Mouse (Mus musculus) intestine, embryonic 16.5 days (tissue): ENCODE measurements around the gene Rcor2. TPM values are rescaled to one million over a fixed set of nuclear protein-coding genes. Genes with fewer than 3 reads are reported as not detected.

Experiments used
- ATAC-seq: fragments of 200-750 bp; cut with Nextera tagmentation; 2 replicates; pipeline ENCODE4 v1.8.0; 2017; ENCODE audit warnings: moderate TSS enrichment, moderate library complexity
- H3K27ac ChIP-seq: fragments of 300-500 bp; sonication (generic); 2 replicates; pipeline ENCODE4 v1.5.1; 2014; ENCODE audit warnings: mild to moderate bottlenecking, low read length
- H3K27me3 ChIP-seq: fragments of 300-500 bp; sonication (generic); replicated peaks from 2 replicates; pipeline ENCODE4 v1.6.1; 2014; ENCODE audit warnings: low read length, control low read depth, mixed read lengths; ENCODE audit not compliant: control insufficient read depth, insufficient read depth
- H3K36me3 ChIP-seq: fragments of 300-500 bp; sonication (generic); 2 replicates; pipeline ENCODE4 v1.6.1; 2014; ENCODE audit warnings: low read length, control low read depth; ENCODE audit not compliant: control insufficient read depth, insufficient read depth
- H3K4me1 ChIP-seq: fragments of 300-500 bp; sonication (generic); 2 replicates; pipeline ENCODE4 v1.6.1; 2014; ENCODE audit warnings: low read length, control low read depth, mixed read lengths; ENCODE audit not compliant: control insufficient read depth, insufficient read depth
- H3K4me2 ChIP-seq: fragments of 300-500 bp; sonication (generic); 2 replicates; pipeline ENCODE4 v1.6.1; 2014; ENCODE audit warnings: low read depth, low read length, control low read depth
- H3K4me3 ChIP-seq: fragments of 300-500 bp; sonication (generic); 2 replicates; pipeline ENCODE4 v1.5.1; 2014; ENCODE audit warnings: mild to moderate bottlenecking, low read length
- H3K9ac ChIP-seq: fragments of 300-500 bp; sonication (generic); 2 replicates; pipeline ENCODE4 v1.6.1; 2014; ENCODE audit warnings: low read depth, low read length
- H3K9me3 ChIP-seq: fragments of 300-500 bp; sonication (generic); 2 replicates; pipeline ENCODE4 v1.6.1; 2016; ENCODE audit warnings: low read length, control low read depth; ENCODE audit not compliant: control insufficient read depth
- WGBS: fragments of 180-500 bp; shearing (Covaris S2); extraction: QIAGEN DNeasy Blood & Tissue Kit; methylation state at CpG from one replicate; pipeline ENCODE4 v1.1.7; 2014; 5-methylcytosine and 5-hydroxymethylcytosine counted together
- polyA plus RNA-seq: library from polyadenylated mRNA; unstranded; fragments of >200 nt; fragmentation: Nextera tagmentation; extraction: Ambion mirVana; gene quantifications from 2 replicates; pipeline ENCODE4 v1.2.1, GENCODE M21; 2015

The Rcor2 gene
- polyA plus RNA-seq, 1 experiment from 2014 or later = 9.0 TPM

- WGBS = 90% methylated on average over 3 of the region's 3 CpGs
- H3K9ac ChIP-seq = no peak overlapping the region
- no peaks in the 10 kb centered on the region for H3K9me3 ChIP-seq
- no peak overlapping the region for H3K4me2 ChIP-seq
- H3K4me3 ChIP-seq = no peak overlapping the region
- H3K27me3 ChIP-seq = no peaks in the 10 kb centered on the region
- no peaks in the 10 kb centered on the region for H3K36me3 ChIP-seq
- ATAC-seq = no peak
- peaks cover 29% of the 10 kb centered on the region for H3K4me1 ChIP-seq
- no peak overlapping the region for H3K27ac ChIP-seq
Measured at GRCm38 (mm10) chr19:7261964-7262363, 5.2 kb upstream of the Rcor2 start.

- Histone ChIP-seq H3K4me2 (no peak overlapping the region), H3K4me3 (no peak overlapping the region), H3K27me3 (no peaks in the 10 kb centered on the region), H3K9me3 (no peaks in the 10 kb centered on the region), H3K27ac (no peak overlapping the region), H3K9ac (no peak overlapping the region), H3K36me3 (no peaks in the 10 kb centered on the region), H3K4me1 (peaks cover 35% of the 10 kb centered on the region)
- 85% methylated on average over 1 of the region's 1 CpGs for WGBS
- ATAC-seq = no peak
Measured at GRCm38 (mm10) chr19:7262592-7262991, 4.5 kb upstream of the Rcor2 start.

DNA sequence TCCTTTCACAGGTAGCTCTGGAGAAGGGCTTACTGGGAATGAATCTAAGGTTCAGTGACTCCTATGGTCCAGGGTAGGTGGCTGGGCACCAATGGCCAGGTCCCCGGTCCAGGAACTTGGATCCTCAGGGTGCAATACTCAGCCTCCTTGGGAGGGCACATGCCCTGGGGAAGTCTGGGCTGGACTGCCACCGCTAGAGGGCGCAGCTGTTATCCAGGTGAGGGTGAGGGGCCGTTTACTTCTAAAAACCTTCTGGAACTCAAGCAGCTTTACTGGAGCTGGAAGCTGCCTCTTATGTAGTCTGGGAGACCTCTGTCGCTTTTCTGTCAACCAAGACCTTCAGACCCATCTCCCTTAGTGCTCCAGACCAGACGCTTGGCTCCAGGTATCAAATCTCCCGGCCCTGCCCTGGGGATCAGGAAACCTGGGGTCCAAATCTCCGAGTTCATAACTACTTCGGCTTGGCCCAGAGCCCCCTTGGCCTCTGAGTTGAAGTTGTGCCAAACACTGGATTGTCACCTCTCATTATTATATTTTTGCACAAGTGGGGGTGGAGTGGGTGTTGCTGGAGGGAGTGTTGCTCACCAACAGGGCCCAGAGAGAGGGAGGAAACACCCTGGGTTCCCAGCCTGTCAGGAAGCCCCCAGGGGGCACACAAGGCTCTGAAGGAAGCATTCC, 2.9 kb upstream of the Rcor2 start:
- WGBS = 22% methylated on average over 9 of the region's 9 CpGs
- H3K4me2 ChIP-seq = no peak overlapping the region; the same call in 1 of the 2 replicates
- no peak for ATAC-seq
- H3K27me3 ChIP-seq = no peaks in the 10 kb centered on the region
- no peak overlapping the region for H3K4me3 ChIP-seq
- no peaks in the 10 kb centered on the region for H3K9me3 ChIP-seq
- H3K9ac ChIP-seq = peak overlapping the region; percentile 23; the same call in 1 of the 2 replicates
- peaks cover 39% of the 10 kb centered on the region for H3K4me1 ChIP-seq
- no peak overlapping the region for H3K27ac ChIP-seq
- no peaks in the 10 kb centered on the region for H3K36me3 ChIP-seq

- no peak for ATAC-seq
- H3K4me2 ChIP-seq = no peak overlapping the region
- no peaks in the 10 kb centered on the region for H3K36me3 ChIP-seq
- peak overlapping the region; percentile 23; the same call in 1 of the 2 replicates for H3K9ac ChIP-seq
- H3K27ac ChIP-seq = peak overlapping the region; percentile 70
- H3K9me3 ChIP-seq = no peaks in the 10 kb centered on the region
- peaks cover 44% of the 10 kb centered on the region for H3K4me1 ChIP-seq
- 29% methylated on average over 6 of the region's 6 CpGs for WGBS
- H3K4me3 ChIP-seq = no peak overlapping the region
- H3K27me3 ChIP-seq = no peaks in the 10 kb centered on the region
Measured at GRCm38 (mm10) chr19:7264766-7265331, 2.3 kb upstream of the Rcor2 start.

GRCm38 (mm10) chr19:7265478-7266191, 1.5 kb upstream of the Rcor2 start:
- peak overlapping the region; percentile 70 for H3K27ac ChIP-seq
- H3K9me3 ChIP-seq = no peaks in the 10 kb centered on the region
- 0 out of 2 replicates have a peak, but pooled peaks cover under 1% of the 10 kb centered on the region for H3K36me3 ChIP-seq
- ATAC-seq = peak; percentile 52
- WGBS = 20% methylated on average over 14 of the region's 14 CpGs
- no peak overlapping the region for H3K4me3 ChIP-seq
- no peaks in the 10 kb centered on the region for H3K27me3 ChIP-seq
- H3K4me1 ChIP-seq = peaks cover 46% of the 10 kb centered on the region
- H3K4me2 ChIP-seq = peak overlapping the region; percentile 7
- peak overlapping the region; percentile 50 for H3K9ac ChIP-seq

DNA sequence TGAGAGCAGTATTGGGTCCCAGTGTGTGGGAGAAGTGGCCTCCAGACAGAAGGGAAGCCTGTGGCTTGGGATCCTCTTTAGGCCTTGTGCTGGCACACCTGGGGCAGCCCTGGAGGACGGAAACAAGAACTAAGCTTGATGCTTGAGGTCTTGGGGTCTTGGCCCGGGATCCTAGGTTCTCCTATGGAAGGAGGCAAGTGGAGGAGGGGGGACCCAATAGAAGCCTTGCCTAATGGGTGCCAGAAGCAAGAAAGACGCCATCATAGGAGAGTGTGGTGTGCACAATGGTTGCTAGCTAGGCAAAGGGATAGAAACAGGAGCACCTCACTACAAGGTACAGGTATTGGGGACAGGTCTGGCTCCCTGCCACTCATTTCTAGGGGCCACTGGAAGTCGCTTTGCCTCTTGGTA, 699 bp upstream of the Rcor2 start:
- peak overlapping the region; percentile 87 for H3K9ac ChIP-seq
- no peak overlapping the region for H3K4me3 ChIP-seq
- ATAC-seq = no peak
- H3K4me2 ChIP-seq = peak overlapping the region; percentile 7
- H3K27me3 ChIP-seq = no peaks in the 10 kb centered on the region
- H3K36me3 ChIP-seq = 0 out of 2 replicates have a peak, but pooled peaks cover 8% of the 10 kb centered on the region
- H3K9me3 ChIP-seq = no peaks in the 10 kb centered on the region
- 55% methylated on average over 4 of the region's 4 CpGs for WGBS
- H3K4me1 ChIP-seq = peaks cover 49% of the 10 kb centered on the region
- H3K27ac ChIP-seq = peak overlapping the region; percentile 70

DNA sequence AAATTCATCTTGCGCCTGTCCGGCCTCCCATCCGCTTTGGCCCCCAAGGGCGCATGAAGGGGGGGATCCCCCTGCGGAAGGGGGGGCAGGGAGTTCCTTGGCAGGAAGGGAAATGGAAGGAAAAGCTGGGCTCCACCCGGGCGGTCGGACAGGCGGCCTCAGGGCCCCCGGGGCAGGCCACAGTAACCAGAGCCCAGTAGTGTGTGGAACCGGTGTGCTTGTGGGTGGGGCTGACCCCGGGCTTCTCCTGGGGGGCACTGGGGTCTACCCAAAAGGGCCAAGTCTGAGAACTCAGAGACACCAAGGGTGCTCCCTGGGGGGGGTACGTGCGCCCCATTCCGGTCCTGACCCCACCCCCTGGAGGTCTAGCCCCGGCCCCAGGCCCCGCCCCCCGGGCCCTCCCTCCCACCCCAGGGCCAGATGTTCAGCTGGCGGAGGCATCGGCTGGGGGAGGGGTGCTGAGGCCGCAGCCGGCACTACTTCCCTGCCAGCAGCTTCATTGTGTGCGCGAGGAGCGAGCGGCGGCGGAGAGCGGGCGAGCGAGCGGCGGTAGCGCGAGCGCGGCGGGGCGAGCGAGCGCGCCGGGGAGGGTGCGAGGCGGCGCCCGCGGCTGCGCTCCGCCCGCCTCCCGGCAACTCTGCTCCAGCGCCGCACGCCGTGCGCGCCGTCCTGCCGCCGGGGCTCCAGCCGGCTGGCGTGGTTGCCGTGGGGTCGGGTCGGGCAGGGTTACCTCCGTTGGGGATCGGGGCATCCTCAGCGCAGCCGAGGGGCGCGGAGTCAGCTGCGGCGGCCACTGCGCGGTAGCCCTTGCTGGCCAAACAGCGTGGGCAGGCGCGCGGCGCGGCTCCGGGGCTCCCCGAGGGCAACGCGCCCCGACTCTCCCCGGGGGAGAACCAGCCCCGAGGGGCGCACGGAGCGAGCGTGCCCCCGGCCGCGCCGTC, 926 bp downstream of the Rcor2 start:
- peak overlapping the region; percentile 92 for H3K4me2 ChIP-seq
- H3K27ac ChIP-seq = peak overlapping the region; percentile 83
- H3K9ac ChIP-seq = peak overlapping the region; percentile 87
- under 1% methylated on average over 82 of the region's 97 CpGs for WGBS
- H3K4me3 ChIP-seq = peak overlapping the region; percentile 76
- H3K4me1 ChIP-seq = peaks cover 49% of the 10 kb centered on the region
- 0 out of 2 replicates have a peak, but pooled peaks cover 8% of the 10 kb centered on the region for H3K36me3 ChIP-seq
- H3K9me3 ChIP-seq = no peaks in the 10 kb centered on the region
- ATAC-seq = peak; percentile 61
- no peaks in the 10 kb centered on the region for H3K27me3 ChIP-seq

GRCm38 (mm10) chr19:7268722-7269090, 1.6 kb downstream of the Rcor2 start:
- Histone ChIP-seq H3K36me3 (peaks cover 11% of the 10 kb centered on the region), H3K9me3 (no peaks in the 10 kb centered on the region), H3K27ac (peak overlapping the region; percentile 83), H3K4me2 (peak overlapping the region; percentile 92), H3K9ac (peak overlapping the region; percentile 87), H3K4me1 (peaks cover 49% of the 10 kb centered on the region), H3K27me3 (no peaks in the 10 kb centered on the region), H3K4me3 (peak overlapping the region; percentile 76)
- peak; percentile 24 for ATAC-seq
- WGBS = 0% methylated on average over 30 of the region's 30 CpGs
